Mouse (Mus musculus) erythroblast, embryonic 14.5 days (primary cell): ENCODE results near the gene Ehbp1l1.

Source experiments
- GATA1 ChIP-seq: IDR thresholded peaks from 2 replicates; pipeline ENCODE4 v1.6.1; 2012; ENCODE audit warnings: low read length, inconsistent platforms, mixed read lengths
- TAL1 ChIP-seq: IDR thresholded peaks from 3 replicates; pipeline ENCODE4 v1.6.1; 2012; ENCODE audit warnings: low read length, inconsistent platforms, mixed read lengths

DNA sequence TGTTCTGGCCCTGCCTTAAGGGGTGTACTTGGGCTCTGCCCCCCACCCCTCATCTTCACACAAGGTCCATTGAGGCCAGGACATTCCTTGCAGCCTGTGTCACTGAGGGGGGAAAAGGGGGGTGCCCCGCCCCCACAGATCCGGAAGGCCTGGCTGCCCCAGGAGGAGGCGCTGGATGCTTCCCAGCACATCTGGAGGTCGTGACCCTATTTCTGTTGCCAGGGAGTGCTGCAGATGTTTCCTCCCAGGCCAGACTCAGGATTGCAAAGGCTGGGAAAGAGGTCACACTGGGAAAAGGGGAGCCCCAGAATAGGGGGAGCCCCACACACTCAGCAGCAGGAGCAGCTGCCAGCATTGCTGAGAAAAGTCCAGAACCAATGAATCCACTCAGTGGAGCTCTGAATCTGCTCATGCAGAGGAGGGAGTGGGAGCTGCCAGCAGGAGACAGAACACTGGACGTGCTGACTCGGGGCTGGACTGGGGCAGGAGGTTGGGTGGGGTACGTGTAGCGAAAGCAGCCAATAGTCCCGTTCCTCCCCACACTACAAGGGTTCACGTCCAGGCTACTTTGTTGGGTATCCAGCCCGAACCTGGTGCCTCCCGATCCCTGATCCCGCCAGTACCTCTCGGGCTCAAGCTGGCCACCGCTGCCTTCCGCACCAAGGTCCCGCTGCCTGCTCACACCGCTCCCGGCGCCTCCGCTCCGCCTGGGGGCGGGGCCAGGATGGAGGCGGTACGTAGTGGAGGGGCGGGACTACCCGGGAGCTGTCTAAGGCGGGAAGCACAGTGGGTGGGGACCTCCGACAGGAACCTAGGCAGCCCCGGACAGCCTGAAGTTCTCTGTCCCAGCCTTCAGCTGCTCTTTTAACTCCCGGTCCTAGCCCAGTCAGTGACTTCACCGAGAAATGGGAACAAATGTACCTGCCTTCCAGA is 62.9 kb downstream of the Ehbp1l1 start, which contains the start of gene Sipa1:
- TF ChIP-seq GATA1 (no peak), TAL1 (no peak)
